Mouse (Mus musculus): ENCODE results near the gene Kansl1.

DNA sequence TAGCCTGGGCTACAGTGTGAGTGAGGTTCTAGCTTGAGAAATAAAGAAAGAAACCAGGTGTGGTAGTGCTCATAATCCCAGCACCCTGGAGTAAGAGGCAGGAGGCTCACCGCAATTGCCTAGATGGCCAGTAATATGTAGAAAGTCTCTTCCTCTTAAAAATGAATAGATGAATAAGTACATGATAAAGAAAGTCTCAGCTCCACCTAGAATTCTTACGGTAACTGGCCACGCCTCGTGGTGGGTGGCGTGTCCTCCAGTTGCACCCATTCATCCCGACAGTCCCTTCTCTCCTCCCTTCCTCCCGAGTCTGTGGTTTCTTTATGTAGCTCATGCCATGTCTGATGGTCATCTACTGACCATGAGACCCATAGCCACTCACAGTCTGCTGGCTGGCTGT is 162.9 kb downstream of the Kansl1 start:
- no peak for TF ChIP-seq CTCF (IDR thresholded peaks at IDR 0.05; ENCODE audit: low read depth)
- TF ChIP-seq EP300 (optimal IDR thresholded peaks at IDR 0.05) = no peak
